Mouse (Mus musculus) brain, embryonic 14.5 days (tissue): Measurements from ENCODE around the gene Cel.

Experiments
- CTCF ChIP-seq: fragments of 200-500 bp; IDR thresholded peaks from 2 replicates; pipeline ENCODE4 v1.5.1; 2012; ENCODE audit warnings: inconsistent platforms, mild to moderate bottlenecking, moderate library complexity, borderline replicate concordance; ENCODE audit not compliant: insufficient read depth, insufficient read length; ENCODE audit errors: extremely low read depth
- POLR2A ChIP-seq: fragments of 200-500 bp; IDR thresholded peaks from 2 replicates; pipeline ENCODE4 v1.6.1; 2012; ENCODE audit warnings: mild to moderate bottlenecking, inconsistent platforms, borderline replicate concordance; ENCODE audit not compliant: poor library complexity, insufficient read depth, insufficient read length, severe bottlenecking; ENCODE audit errors: extremely low read depth

GRCm38 (mm10) chr2:28523643-28524117 is 39.5 kb downstream of the Cel start:
- no peak for TF ChIP-seq POLR2A
- TF ChIP-seq CTCF: no peak
